Mouse (Mus musculus) kidney, postnatal 25 days (tissue): ENCODE results near the gene Rpl18.
A peak's percentile ranks its signal among the peaks of the same experiment; 100 is the strongest.

Experiments used
- DNase-seq, 2 experiments: peaks; one replicate each; pipeline ENCODE4 v3.0.0; 2021; ENCODE audit warnings: mixed read lengths in 2 of 2

The Rpl18 gene

DNA sequence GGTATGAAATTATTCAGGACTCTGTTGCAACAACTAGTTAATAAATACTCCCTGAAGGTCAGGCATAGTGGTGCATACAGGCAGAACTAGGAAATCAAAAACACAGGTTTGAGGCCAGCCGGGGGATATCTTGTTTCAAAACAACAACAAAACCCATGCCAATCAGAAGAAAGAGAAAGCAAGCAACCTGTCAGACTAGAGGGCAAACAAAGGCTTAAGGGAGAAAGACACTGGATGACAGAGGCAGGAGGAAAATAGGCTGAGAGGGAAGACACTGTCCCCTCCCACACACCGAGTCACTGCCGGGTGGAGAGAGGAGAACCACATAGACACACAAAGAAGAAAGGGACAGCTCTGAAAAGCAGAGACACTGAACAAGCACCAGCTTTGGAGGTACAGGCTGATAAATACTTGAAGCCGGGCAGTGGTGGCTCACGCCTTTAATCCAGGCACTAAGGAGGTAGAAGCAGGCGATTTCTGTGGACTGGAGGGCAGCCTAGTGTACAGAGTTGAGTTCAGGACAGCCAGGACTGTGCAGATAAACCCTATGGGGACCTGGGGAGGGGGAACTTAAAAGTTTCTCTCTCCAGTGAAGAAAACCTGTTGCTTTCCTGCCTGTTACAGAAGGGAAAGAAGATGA, 1.3 kb upstream of the Rpl18 start:
- DNase-seq = no peak

DNA sequence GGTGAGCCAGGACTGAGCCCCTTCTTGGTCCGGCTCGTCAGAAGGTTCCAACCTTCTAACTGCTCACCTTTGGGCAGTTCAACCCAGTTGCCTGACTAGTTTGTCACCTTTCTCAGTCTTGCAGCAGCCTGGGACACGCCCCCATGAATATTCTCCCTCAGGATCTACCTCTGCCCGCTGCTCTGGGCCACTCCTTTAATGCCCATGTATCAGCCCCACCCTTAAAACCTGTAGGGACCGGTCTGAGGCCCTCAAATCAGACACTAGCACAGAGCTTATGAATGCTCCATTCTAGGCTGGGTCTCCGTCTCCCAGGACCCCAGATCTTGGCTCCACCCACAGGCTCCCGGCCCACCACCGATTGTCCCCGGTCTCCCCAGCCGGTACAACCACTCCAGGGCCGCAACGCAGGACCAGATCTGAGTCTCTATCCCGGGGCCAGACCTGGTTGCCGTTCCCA, 597 bp upstream of the Rpl18 start:
- DNase-seq = peak; percentile 69 to 86

DNA sequence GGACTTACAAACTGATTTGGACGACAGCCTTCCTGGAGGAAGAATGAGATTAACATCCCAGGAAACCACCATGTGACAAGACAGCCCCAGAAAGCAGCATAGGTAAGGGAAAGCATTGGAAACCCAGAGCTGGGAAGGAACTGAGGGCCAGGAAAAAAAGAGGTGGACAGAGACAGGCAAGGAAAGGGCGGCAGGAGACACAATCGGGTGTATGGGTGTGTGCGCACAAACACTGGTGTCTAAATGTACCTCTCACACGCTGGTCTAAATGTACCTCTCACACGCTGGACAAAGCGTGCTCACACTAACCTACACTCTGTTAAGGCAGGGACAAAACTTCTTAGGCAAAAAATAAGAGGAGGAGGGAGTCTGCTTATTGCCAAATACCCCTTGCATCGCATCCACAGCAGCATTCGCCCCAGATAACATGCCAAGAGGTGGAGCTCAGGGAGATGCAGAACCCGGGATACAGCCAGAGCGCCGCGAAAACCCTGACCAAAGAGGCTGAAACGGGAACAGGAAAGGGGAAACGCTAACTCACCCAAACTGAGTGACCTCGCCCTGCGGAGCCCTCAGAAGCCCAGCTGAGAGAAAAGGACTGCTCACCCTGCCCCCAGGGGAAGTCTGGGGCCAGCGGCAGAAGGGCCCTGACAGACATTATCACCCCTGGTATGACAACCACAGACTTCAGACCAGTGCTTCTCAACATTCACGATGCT, 643 bp downstream of the Rpl18 start:
- no peak for DNase-seq

DNA sequence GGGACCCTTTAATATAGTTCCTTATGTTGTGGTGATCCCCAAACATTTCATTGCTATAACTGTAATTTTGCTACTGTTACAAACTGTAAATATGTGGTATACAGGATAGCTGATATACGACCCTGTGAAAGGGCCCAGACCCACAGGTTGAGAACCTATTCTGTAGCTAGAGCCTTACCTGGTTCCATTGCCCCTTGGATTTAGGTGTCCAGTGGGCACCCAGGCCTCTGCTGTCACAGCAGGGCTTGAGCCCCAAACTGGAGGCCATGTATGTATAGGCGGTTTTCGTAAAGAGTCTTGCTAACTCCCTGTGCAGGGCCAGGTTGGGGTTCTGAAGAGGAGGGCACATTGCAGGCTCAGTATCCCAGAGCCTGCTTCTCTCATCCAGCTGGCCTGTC, 1.2 kb downstream of the Rpl18 start:
- DNase-seq = no peak

DNA sequence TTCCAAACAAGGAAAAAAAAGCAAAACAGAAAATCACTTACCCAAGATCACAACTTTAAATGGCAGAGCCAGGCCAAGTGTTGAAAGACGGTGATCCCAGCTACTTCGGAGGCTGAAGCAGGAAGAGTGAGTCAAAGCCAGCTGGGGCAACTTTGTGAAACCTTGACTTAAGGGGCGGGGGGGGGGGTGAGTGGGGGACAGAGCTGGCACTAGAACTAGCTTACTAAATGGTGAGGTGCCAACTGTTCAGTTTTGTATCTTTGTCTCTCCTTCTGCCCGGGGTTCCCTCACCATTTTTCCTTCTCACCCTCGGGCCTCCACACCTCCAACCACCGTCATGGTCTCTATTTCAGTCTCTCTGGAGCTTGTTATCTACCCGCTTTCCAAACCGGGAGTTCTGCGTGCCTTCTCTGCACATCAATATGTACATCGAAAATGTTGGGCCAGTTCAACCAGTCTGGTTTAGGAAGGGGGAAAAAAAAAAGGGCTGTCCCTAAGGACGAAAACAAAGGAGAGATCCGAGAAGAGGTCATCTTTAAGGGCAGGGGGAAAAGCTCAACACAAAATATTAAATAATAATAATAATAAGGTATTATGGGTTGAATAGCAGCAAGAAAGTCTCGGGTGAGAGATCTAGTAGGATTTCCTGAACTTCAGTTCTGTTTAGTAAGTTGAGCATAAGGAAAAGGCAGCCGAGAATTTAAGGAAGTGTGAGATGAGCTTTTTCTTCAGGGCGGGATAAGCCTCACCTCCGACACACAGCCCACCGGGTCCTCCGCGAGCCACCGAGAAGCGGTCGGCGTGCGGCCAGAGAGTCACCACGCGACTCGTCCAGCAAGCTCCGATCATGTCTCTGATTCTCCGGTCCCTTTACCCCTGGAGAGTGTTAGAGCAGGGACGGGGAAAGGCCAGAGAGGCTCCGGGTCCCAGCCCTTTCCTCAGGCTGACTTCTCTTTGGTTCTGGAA, 2.0 kb downstream of the Rpl18 start:
- DNase-seq = no peak

DNA sequence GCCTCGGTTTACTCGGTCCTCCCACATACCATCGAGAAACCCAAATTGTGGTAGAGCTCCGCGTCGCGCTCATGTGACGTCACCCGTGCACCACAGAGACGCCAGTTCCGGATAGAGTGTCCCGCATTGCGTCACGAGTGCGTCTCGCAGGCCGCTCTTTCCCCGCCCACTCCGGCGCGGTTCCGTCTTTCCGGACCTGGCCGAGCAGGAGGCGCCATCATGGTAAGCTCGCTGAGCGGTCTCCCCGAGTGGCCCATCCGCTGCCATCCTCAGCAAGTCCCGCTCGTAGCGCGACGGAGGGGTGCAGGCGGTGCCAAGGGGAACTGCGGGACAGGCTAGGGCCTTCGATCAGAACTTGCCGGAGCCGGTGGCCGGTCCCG, 2.7 kb downstream of the Rpl18 start, which contains the start of gene Sphk2:
Sphk2 (minus strand) TSS at position 85 of the 380 bp plus-strand sequence.
- peak; percentile 99 for DNase-seq

DNA sequence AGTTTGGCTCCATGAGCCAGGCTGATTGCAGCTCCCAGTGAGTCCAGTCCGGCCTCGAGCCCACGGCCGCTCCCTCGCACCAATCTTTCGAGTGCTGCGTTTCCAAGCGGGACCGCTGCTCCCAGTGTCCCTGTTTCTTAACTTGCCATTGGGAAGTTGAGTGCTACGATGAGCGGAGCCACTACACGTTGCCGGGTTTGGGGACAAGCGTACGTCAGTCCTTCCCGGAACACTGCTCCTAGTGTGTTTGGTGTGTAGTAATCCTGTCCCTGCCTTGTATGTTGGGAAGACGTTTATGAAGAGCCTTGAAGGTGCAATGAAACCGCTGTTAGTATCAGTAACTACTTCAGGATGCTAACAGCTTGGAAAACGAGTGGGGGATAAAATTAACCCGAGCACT, 3.1 kb downstream of the Rpl18 start:
- DNase-seq = no peak

DNA sequence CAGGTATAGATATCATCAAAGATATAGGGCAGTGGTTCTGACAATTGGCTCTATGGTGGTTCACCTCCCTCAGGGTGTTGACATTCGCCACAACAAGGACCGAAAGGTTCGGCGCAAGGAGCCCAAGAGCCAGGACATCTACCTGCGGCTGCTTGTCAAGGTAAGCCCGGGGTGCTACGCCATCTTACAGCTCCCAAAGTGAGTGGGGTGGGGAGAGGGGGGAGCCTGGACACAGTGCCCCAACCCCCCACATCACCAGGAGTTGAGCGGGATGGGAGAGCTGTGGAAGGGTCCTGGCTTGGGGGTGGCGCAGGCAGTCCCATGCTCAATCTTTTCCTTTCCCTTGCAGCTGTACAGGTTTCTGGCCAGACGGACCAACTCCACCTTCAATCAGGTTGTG, 3.9 kb downstream of the Rpl18 start:
- DNase-seq = no peak

DNA sequence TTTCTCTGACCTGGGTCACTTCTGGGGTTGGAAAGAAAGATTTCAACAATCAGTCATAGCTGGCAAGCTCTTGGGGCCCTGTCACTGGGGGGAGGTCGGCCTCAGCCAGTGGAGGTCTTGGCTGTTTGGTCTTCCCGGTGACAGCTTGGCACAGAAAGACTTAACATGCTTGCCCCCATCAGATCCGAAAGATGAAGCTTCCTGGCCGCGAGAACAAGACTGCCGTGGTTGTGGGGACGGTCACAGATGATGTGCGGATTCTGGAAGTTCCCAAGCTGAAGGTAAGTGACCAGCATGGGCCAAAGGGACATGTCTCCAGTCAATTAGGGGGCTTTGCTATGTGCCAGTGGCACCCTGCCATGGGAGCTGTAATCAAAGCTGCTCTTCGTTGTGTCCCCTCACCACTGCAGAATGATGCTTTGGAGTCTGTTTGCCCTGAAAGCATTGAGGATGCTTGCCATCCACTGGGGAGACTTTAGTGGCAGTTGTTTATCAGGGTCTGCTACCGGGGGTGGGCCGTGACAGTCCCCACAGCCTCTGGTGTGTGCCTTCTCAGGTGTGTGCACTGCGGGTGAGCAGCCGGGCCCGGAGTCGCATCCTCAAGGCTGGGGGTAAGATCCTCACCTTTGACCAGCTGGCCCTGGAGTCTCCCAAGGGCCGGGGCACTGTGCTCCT, 4.6 kb downstream of the Rpl18 start:
- no peak for DNase-seq

DNA sequence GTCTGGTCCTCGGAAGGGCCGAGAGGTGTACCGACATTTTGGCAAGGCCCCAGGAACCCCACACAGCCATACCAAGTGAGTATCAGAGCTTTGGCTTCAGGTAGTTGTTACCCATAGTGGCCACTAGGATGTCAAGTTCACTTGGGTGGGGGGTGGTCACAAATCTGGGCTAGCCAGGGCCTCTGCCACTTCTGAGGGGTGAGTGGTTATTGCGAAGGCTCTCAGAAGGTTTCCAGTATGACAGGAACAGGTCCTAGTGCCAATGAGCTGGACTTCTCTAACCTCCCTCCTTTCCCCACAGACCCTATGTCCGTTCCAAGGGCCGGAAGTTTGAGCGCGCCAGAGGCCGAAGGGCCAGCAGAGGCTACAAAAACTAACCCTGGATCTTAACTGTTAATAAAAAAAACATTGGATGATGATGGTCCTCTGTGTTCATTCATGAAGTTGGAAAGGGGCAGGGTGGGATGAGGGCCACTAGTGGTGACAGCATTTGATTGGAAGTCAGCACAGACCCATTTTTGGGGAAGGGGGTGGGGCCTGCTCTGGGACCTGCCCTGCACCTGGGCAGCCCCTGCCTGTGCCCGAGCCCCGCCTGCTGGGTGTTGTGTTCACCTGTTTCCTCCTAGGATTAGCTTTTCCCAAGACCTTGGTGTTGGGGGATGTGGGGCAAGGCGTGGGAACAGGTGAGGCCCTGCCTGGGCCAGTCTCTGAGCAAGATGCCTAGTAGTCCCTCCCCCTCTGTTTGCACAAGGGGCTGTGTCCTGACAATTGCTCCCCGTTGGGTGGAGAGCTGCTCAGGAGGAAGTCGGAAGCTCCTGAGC, 5.4 kb downstream of the Rpl18 start, which contains the start of gene Fam83e:
Fam83e (plus strand) TSS at position 800 of the 821 bp plus-strand sequence.
- no peak for DNase-seq

DNA sequence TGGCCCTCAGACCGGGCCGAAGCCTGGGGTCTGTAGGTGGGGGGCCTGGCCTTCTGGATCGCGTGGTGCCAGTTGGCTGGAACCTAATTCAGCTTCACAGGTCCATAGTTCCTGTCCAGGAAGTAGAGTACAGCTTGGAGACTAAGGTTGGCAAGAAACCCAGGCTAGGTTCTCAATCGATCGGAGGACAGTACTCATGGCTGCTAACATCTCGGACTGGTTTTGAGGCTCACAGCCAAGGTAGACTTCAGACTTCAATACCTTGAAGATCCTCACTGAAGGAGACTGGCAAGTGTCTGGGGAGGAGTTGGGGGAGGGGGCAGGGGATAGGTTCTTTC, 5.9 kb downstream of the Rpl18 start:
- DNase-seq = no peak

DNA sequence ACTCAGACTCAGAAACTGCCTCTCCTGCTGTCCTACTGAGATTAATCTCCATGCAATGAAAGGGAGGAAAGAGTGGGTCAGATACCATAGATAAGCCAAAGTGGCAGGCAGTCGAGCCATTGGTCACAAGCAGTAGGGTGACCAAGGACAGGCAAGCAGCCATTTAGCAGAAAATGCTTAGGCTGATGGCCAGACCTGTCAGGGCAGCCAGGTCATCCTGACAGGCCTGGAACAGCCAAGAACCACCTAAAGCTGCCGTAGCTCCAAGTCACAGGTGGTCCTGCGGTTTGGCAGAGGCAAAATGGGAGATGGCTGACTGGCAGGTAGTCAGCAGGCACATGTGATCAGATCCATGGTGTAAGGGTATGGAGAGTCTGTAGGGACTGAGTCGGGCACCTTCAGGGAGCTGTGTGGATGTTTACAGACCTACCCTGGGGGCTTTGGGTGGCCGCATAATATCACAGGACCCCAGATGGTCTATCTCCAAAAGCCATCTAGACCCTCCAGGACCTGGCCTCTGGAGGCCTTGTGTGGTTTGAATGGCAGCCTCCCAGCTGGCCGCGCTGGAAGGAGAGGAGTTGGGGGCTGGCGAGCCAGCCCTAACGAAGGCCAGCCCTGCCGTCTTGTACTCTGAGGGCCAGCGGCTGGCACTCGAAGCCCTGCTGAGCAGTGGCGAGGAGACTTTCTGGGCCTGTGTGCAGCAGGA, 6.5 kb downstream of the Rpl18 start:
- no peak for DNase-seq

DNA sequence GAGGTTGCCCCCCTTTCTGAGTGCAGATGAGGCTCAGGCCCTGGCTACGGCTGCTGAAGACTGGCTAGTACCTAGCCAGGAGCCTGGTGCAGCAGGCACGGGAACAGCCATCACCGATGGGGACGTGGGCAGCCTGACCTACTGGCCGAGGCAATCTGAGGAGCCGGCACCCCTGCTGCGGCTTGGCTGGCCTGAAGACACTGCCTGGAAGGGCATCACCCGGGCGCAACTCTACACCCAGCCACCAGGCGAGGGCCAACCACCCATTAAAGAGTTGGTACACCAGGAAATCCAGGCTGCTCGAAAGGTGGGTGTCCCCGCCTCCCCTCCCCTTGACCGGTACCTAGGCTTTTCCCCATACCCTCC, 7.1 kb downstream of the Rpl18 start:
- peak in 1 of 2 experiments; percentile 41 for DNase-seq

DNA sequence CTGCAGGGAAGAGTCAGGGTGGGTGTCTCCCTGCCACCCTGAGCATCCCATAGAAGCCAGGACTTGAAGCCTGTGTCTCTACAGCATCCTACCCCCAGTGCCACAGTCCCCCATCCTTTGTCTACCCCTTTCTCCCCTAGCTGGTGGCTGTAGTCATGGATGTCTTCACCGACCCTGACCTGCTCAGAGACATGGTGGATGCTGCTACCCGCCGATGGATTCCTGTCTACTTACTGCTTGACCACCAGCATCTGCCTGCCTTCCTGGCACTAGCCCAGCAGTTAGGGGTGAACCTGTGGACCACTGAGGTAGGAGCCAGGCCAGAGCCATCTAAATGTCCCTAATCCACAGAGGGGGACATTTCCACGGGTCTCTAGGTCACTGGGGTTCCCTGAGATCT, 8.0 kb downstream of the Rpl18 start:
- DNase-seq = no peak

DNA sequence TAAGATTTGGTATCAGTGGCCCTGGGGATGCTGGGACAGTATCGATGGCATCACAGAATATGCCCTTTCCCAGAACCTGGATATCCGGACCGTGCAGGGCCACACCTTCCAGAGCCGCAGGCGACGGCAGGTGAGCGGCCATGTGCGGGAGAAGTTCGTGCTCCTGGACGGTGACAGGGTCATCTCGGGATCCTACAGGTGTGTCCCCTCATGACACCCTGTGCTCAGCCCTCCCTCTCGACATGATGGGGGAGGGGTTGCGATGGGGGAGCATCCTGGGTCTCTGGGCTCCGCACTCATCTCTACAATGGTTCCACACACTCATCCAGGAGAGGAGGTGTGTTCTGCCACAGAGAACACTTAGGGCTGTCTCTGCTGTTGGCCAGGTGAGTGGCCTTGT, 8.5 kb downstream of the Rpl18 start:
- DNase-seq = no peak

DNA sequence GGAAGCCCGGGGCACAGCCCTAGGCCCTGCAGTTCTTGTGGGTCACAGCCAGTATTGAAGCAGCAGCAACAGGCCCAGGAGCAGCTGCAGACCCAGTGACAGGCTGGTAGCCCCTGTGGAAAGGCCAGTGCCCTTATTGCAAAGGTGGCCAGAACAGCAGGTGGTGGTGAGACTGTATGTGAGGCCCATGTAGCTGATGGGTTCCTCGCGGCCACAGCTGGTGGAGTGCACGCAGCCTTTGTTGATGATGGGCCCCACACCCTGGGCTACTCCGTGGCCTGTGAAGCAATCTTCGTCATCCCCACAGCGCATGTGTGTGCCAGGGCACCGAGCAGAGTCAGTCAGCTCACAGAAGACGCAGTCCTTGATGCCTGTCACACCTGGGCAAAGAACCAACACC, 9.9 kb downstream of the Rpl18 start:
- no peak for DNase-seq

DNA sequence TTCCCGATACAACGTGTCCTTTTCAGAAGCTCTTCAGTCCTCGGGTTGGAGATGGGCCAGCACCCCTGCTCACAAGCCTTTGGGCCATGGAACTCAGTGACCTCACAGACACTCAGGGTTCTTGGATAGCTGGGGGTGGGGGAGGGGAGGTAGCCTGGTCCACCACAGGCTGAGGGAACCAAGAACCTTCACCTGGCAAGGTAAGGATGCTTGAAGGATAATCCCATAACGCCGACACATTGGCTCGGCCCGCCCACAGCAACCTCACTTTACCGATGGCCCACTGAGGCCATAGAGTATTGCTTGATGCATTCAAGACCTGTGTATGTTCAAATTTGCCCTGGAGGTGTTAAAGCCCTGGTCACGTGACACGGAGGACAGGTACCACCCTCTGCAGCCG, 10.5 kb downstream of the Rpl18 start, which contains the start of gene Spaca4:
Spaca4 (minus strand) TSS at position 101 of the 400 bp plus-strand sequence.
- DNase-seq = no peak

DNA sequence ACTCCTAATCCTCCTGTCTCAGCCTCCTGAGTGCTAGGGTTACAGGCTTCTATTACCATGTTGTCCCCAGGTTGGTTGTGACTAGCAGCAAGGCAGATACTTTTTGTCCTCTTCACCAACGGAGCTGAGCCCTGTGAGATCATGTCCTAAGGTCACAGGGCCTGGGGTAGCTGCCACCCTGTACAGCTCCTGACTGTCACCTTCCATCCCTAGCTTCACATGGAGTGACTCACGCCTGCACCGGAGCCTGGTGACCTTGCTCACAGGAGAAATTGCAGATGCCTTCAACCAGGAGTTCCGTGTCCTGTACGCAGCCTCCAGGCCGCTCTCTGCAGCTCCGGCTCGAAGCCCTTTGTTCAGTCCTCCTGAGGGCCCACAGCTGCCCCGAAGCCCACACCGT, 11.2 kb downstream of the Rpl18 start:
- no peak for DNase-seq

DNA sequence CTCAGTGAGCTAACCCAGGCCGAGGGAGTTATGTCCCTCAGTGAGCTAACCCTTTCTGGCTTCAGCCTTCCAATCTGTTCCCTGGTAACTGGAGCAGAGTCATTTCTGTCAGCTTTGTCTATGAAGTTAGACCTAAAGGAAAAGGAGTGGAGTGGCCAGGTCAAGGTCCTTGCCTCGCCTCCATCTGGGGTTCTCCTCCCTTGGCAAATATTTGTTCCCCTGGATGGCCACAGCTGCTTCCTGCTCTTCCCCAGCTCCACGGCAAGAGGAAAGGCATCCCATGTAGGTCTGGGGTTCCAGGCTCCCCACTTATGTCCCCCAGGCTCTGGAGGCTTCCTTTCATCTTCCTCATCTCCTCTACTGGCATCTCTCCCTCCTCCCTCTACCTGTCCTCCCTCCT, 12.4 kb downstream of the Rpl18 start:
- no peak for DNase-seq

DNA sequence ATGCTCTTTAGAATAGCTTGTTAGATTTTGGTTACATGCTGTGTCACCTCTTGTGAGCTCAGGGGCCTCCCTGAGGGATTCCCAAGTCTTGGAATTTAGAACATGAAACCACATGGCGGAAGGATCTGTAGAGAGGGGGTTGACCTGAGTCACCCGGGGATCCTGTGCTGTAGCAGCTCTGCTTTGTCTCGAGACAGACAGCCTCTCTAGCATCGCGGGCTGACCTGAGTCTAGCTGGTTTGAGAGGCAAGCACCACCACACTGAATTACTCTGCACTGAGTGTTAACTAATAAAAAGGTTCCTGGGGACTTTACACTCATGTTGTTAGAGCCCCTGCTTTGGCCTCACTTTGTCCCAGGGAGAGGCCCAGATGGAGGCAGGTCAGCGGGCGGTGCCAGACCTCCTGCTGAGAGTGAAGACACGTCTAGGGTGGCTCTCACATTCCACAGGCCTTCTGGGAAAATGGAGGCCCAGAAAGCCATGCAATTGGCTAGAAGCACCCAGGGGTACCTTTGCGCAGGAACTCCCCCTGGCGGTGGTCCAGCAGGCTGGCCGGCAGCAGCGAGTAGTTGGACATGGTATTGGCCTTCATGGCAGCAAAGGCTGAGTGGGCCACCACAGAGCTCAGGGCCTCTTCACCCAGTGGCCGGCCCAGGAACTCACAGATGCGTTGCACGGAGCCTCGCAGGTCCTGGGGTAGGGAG, 15.6 kb downstream of the Rpl18 start:
- peak; percentile 55 to 78 for DNase-seq

DNA sequence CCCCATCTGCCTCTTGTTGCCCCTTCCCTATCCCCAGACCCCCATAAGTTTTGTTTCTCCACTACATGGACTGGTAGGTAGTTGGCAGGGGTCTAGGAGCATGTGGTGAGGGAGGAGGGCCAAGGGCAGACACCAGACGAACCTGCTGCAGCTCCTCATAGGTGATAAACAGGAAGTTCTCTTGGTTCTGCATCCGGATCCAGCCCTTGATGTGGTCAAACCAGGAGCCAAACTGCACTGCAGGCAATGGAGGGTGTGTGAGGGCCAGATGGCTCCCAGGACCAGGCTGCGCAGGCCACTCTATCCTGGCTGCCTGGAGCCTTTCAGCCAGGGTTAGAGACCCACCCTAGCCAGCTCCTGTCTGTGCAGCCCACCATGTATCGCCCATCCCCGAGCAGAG, 18.2 kb downstream of the Rpl18 start:
- no peak for DNase-seq
